Mouse (Mus musculus): ENCODE measurements around the gene Ifnb1. TPM values are rescaled to one million over a fixed set of nuclear protein-coding genes. Genes with fewer than 3 reads are reported as not detected.
"Not testable (repeated sequence)": the region's sequence is repeated elsewhere in the genome, so short reads cannot be mapped to it uniquely, and the experiment has no call there.

Gene Ifnb1
- total and polyA plus RNA-seq, 3 experiments: not detected

DNA sequence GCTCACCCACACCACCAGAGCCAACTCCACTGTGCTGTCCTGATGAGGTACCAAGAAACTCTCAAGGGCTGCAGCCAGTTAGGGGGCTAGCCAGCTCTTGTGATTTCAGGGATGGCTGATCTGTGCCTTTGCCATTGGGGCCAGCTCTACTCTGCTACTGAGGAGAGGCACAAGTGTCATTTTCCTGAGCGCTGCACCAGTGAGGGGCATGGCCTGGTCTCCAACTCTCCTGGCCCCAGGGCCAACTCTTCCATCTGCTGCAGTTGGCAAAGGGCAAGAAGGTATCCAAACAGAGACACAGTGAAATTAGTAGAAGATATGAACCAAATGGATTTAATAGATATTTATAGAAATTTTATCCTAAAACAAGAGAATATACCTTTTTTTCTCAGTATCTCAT, 39.2 kb upstream of the Ifnb1 start (continued):
- TF ChIP-seq HCFC1 (IDR thresholded peaks at IDR 0.05; ENCODE audit: low read depth, low read length) (no peak), E2F4 (IDR thresholded peaks at IDR 0.05; ENCODE audit: borderline replicate concordance, low read depth, low read length) (no peak), TBP (IDR thresholded peaks at IDR 0.05; ENCODE audit: low read depth, low read length) (no peak), USF1 (IDR thresholded peaks at IDR 0.05; ENCODE audit: low read depth, low read length) (no peak), BHLHE40 (IDR thresholded peaks at IDR 0.05; ENCODE audit: borderline replicate concordance, low read depth, low read length) (no peak)

DNA sequence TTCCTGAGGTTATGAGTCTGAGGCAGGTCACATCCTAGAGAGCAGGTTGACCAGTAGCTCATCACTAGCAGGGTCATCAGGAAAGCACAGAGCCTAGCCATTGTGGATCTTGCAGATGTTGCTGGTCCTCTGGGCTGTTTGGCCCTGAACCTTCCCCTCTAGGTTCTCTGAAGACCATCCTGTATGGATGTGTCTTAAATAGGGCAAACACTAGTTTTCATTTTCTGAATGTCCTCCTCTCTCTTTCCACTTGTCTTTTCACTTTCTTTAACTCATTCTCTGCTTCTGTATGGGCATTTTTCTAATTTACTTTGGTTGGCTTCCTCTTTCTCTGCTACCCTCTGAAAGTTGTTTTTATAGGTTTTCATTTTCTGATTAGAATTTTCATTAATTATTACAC, 35.6 kb upstream of the Ifnb1 start, which contains the start of gene Ifna15:
TSS of gene Ifna15 (minus strand) at position 101 of the 400 bp plus-strand sequence.
- DNase-seq (ENCODE audit: low read depth, low spot score); H3K9me3 ChIP-seq (replicated peaks; ENCODE audit: insufficient read depth, low read length); H3K27me3 ChIP-seq (ENCODE audit: control insufficient read depth in 1 of 2, insufficient read depth in 2 of 2, low read length in 2 of 2); H3K79me2 ChIP-seq (ENCODE audit: control insufficient read depth, insufficient read depth, low read length, poor library complexity); H3K4me1 ChIP-seq (ENCODE audit: control insufficient read depth in 1 of 2, insufficient read depth in 2 of 2, low read length in 2 of 2); H3K27ac ChIP-seq (ENCODE audit: control insufficient read depth, low read depth, low read length); H3K4me3 ChIP-seq (ENCODE audit: control insufficient read depth in 1 of 2, insufficient read depth in 1 of 2, low read depth in 2 of 2, low read length in 2 of 2); H3K9ac ChIP-seq (ENCODE audit: control insufficient read depth, low read depth, low read length, poor library complexity, severe bottlenecking); H3K36me3 ChIP-seq (ENCODE audit: control insufficient read depth in 1 of 2, insufficient read depth in 2 of 2, low read length in 2 of 2): not testable (repeated sequence)

DNA sequence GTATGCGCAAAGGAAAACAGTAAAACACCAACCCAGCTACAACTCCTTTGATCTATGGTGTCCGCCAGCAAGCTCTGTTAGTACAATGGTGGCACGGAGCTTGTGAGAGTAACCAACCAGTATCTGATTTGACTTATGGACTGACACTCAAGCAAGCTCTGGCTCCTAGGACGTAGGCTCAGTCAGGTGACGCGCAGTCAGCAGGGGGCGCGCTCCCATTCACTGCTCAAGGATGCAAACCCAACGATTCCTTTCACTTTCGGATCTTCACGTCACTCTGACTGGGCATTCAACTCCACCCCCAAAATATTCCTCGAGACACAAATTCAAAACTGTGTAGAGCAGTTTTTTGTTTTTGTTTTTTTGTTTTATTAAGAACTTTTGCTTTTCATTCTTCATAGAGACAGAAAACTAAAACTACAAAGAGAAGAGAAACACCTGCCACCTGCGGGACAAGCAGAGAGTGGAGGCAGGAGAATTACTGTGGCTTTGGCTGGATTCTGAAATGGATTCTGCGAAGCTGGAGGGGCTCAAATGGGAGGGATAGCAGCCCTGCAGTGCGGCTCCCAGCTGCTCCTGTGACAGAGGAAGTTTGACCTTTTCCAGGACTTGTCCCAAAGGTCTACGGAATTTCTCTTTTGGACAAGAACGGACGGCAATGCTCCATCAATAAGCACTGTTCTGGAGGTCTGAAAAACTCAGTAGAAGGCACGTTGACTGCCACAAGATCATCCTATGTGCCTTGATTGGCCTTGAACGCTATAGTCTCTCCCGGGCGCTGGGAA, 27.8 kb upstream of the Ifnb1 start:
- H3K36me3 ChIP-seq (ENCODE audit: control insufficient read depth in 1 of 2, insufficient read depth in 2 of 2, low read length in 2 of 2): peaks cover 0 to 2% of the 10 kb centered on the region in 2 experiments; a peak in 2 of 4 replicates
- DNase-seq (ENCODE audit: low read depth, low spot score): peak; percentile 94
- H3K27ac ChIP-seq (ENCODE audit: control insufficient read depth, low read depth, low read length): no peak overlapping the region
- H3K9me3 ChIP-seq (replicated peaks; ENCODE audit: insufficient read depth, low read length): no peaks in the 10 kb centered on the region
- no peaks in the 10 kb centered on the region for H3K79me2 ChIP-seq (ENCODE audit: control insufficient read depth, insufficient read depth, low read length, poor library complexity)
- peaks cover 2 to 3% of the 10 kb centered on the region in 2 experiments; a peak in 1 of 4 replicates for H3K4me1 ChIP-seq (ENCODE audit: control insufficient read depth in 1 of 2, insufficient read depth in 2 of 2, low read length in 2 of 2)
- H3K4me3 ChIP-seq (ENCODE audit: control insufficient read depth in 1 of 2, insufficient read depth in 1 of 2, low read depth in 2 of 2, low read length in 2 of 2): peak overlapping the region; percentile 67 to 91
- H3K9ac ChIP-seq (ENCODE audit: control insufficient read depth, low read depth, low read length, poor library complexity, severe bottlenecking): peak overlapping the region; percentile 35
- peaks cover 0 to 2% of the 10 kb centered on the region in 2 experiments; a peak in 2 of 4 replicates for H3K27me3 ChIP-seq (ENCODE audit: control insufficient read depth in 1 of 2, insufficient read depth in 2 of 2, low read length in 2 of 2)
- 0 out of 2 replicates have a peak, but pooled peaks have one; percentile 35 for TF ChIP-seq MYC (IDR thresholded peaks at IDR 0.05; ENCODE audit: low read depth, low read length)
- no peak for TF ChIP-seq MAFK (IDR thresholded peaks at IDR 0.05; ENCODE audit: borderline replicate concordance, low read depth, low read length)
- TF ChIP-seq ZKSCAN1 (IDR thresholded peaks at IDR 0.05; ENCODE audit: low read depth, low read length): no peak
- no peak for TF ChIP-seq MEF2A (IDR thresholded peaks at IDR 0.05; ENCODE audit: extremely low read depth, insufficient replicate concordance, low read depth, low read length, poor library complexity, severe bottlenecking)
- peak; percentile 77 for TF ChIP-seq ETS1 (IDR thresholded peaks at IDR 0.05; ENCODE audit: low read depth, low read length)
- TF ChIP-seq KAT2A (conservative IDR thresholded peaks at IDR 0.05; ENCODE audit: low read depth, low read length): no peak
- 0 out of 4 replicates have a peak, but pooled peaks of 1 of the 2 experiments have one; percentile 27 for TF ChIP-seq USF2 (IDR thresholded peaks at IDR 0.05; ENCODE audit: borderline replicate concordance in 1 of 2, insufficient read depth in 1 of 2, low read depth in 1 of 2, low read length in 2 of 2)
- TF ChIP-seq HCFC1 (IDR thresholded peaks at IDR 0.05; ENCODE audit: low read depth, low read length): peak; percentile 44; the same call in 1 of the 2 replicates
- no peak for TF ChIP-seq E2F4 (IDR thresholded peaks at IDR 0.05; ENCODE audit: borderline replicate concordance, low read depth, low read length)
- no peak for TF ChIP-seq TAL1 (IDR thresholded peaks at IDR 0.05; ENCODE audit: low read length)
- TF ChIP-seq MXI1 (IDR thresholded peaks at IDR 0.05; ENCODE audit: low read depth, low read length): peak; percentile 46; the same call in 1 of the 2 replicates
- TF ChIP-seq UBTF (IDR thresholded peaks at IDR 0.05; ENCODE audit: borderline replicate concordance, insufficient read depth, low read depth, low read length): no peak
- 0 out of 2 replicates have a peak, but pooled peaks have one; percentile 27 for TF ChIP-seq BHLHE40 (IDR thresholded peaks at IDR 0.05; ENCODE audit: borderline replicate concordance, low read depth, low read length)
- no peak for TF ChIP-seq POLR2AphosphoS2 (IDR thresholded peaks at IDR 0.05; ENCODE audit: low read length)
- TF ChIP-seq POLR2AphosphoS5 (IDR thresholded peaks at IDR 0.05; ENCODE audit: borderline replicate concordance, low read depth, low read length): no peak
- no peak for TF ChIP-seq ELF1 (IDR thresholded peaks at IDR 0.05; ENCODE audit: low read depth, low read length)
- peak; percentile 42 for TF ChIP-seq RAD21 (IDR thresholded peaks at IDR 0.05; ENCODE audit: low read depth, low read length)
- no peak for TF ChIP-seq CHD2 (IDR thresholded peaks at IDR 0.05; ENCODE audit: low read length)
- TF ChIP-seq MAX (IDR thresholded peaks at IDR 0.05; ENCODE audit: low read length): peak; percentile 53
- no peak for TF ChIP-seq TCF12 (IDR thresholded peaks at IDR 0.05; ENCODE audit: low read depth, low read length)
- no peak for TF ChIP-seq MYB (IDR thresholded peaks at IDR 0.05; ENCODE audit: low read depth, low read length)
- no peak for TF ChIP-seq NELFE (IDR thresholded peaks at IDR 0.05; ENCODE audit: low read depth, low read length)
- TF ChIP-seq TBP (IDR thresholded peaks at IDR 0.05; ENCODE audit: low read depth, low read length): 0 out of 2 replicates have a peak, but pooled peaks have one; percentile 38
- no peak; a peak in 1 of 4 replicates for TF ChIP-seq EP300 (IDR thresholded peaks at IDR 0.05; ENCODE audit: low read depth in 1 of 2, low read length in 2 of 2)

Measured in MEL (cell line).